Mouse (Mus musculus) neutrophil, adult 59 days (primary cell): ENCODE data around the gene Zdhhc15. TPM values are rescaled to one million over a fixed set of nuclear protein-coding genes. Genes with fewer than 3 reads are reported as not detected.

Source experiments
- total RNA-seq, 2 experiments: library from RNA; stranded (reverse); gene quantifications; 1 replicate in 1 of 2; 2 replicates in 1 of 2; pipeline ENCODE4 v1.2.4; 2023

The Zdhhc15 gene
- under 1 TPM; 0.53 to 0.67 TPM for total RNA-seq

GRCm38 (mm10) chrX:104670757-104671549 is at the start of gene Zdhhc15:
Gene Zdhhc15 (minus strand): TSS chrX:104671064.

Other genes starting within 250 kb of the Zdhhc15 start
- gene Uprt, start 188.2 kb downstream of the Zdhhc15 start, total RNA-seq: 1 to 10 TPM; 6.6 to 8.0 TPM
- not detected for gene Magee2, start 186.2 kb upstream of the Zdhhc15 start, total RNA-seq